Comparison of ENCODE assay signal across 16 mouse cellular contexts in the genomic region with DNA sequence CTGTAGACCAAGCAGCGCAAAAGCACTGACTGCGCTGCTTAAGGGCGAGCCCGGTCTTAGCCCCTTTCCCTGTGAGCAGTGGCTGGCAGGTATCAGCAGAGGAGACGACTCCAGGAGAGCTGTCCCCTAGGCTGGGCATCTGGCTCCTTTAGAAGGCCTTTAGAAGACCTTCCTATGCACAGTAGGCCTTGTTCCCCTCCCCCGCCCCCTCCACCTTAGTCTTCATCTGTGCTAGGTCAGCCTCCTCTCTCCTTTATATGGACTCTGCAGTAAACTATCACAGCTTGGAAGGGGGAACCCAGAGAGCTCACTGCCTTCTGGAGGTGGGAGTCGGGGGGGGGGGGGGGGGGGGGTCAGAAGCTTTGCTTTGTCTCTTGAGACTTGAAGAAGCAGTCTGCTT.
"Had no signal": no experiment of that assay in that cellular context is flagged by ENCODE, and none has a peak within 500 bp of the region (broad histone marks: within the 10 kb centered on the region; RNA-seq: fewer than 3 reads in every experiment).

No protein-coding gene starts in this region.

- H3K36me3 ChIP-seq: limb, embryonic 12.5 days; limb, embryonic 15.5 days; midbrain, embryonic 13.5 days had no signal

- H3K4me3 ChIP-seq: limb, embryonic 12.5 days; limb, embryonic 15.5 days; midbrain, embryonic 13.5 days had no signal

- H3K4me1 ChIP-seq: limb, embryonic 15.5 days had no signal

- H3K4me2 ChIP-seq: limb, embryonic 12.5 days; limb, embryonic 15.5 days; liver, embryonic 11.5 days; lung, embryonic 14.5 days; midbrain, embryonic 13.5 days had no signal

- H3K9ac ChIP-seq: limb, embryonic 12.5 days; limb, embryonic 15.5 days; liver, embryonic 14.5 days; liver, postnatal 0 days; lung, embryonic 14.5 days; midbrain, embryonic 13.5 days had no signal

- DNase-seq: kidney, adult 18-20 months; kidney, postnatal 25 days; liver, postnatal 0 days; lung, embryonic 14.5 days; thymus, adult 18-20 months; thymus, postnatal 36 days had no signal

- H3K27ac ChIP-seq: kidney, postnatal 0 days; limb, embryonic 12.5 days; limb, embryonic 15.5 days; liver, embryonic 14.5 days; macrophage; midbrain, embryonic 13.5 days had no signal

- H3K27me3 ChIP-seq: limb, embryonic 12.5 days; limb, embryonic 15.5 days; midbrain, embryonic 13.5 days had no signal

- H3K9me3 ChIP-seq: limb, embryonic 12.5 days; limb, embryonic 15.5 days; midbrain, embryonic 13.5 days had no signal

- ATAC-seq: intestine, embryonic 16.5 days; liver, postnatal 0 days; lung, postnatal 0 days; midbrain, embryonic 13.5 days; midbrain, embryonic 16.5 days had no signal
